Mouse (Mus musculus) left cerebral cortex, postnatal 10 days (tissue): ENCODE measurements around the gene Prrt3. TPM values are rescaled to one million over a fixed set of nuclear protein-coding genes. Genes with fewer than 3 reads are reported as not detected.

Experiments used
- DNase-seq, 2 experiments: peaks; one replicate each; pipeline ENCODE4 v3.0.0; 2021 to 2022; ENCODE audit warnings: low spot score in 2 of 2, mixed read lengths in 1 of 2; ENCODE audit errors: extremely low spot score in 1 of 2
- intact Hi-C: fragments of 180-260 bp; cut with DNase I; formaldehyde crosslinking; loops from one replicate; pipeline ENCODE4 v1.15.1; 2025
- total RNA-seq, 2 experiments: library from RNA; stranded (reverse); gene quantifications; 2 replicates each; pipeline ENCODE4 v1.2.3; 2021

Gene Prrt3
- total RNA-seq: 10 to 100 TPM; 34.1 to 36.0 TPM

DNA sequence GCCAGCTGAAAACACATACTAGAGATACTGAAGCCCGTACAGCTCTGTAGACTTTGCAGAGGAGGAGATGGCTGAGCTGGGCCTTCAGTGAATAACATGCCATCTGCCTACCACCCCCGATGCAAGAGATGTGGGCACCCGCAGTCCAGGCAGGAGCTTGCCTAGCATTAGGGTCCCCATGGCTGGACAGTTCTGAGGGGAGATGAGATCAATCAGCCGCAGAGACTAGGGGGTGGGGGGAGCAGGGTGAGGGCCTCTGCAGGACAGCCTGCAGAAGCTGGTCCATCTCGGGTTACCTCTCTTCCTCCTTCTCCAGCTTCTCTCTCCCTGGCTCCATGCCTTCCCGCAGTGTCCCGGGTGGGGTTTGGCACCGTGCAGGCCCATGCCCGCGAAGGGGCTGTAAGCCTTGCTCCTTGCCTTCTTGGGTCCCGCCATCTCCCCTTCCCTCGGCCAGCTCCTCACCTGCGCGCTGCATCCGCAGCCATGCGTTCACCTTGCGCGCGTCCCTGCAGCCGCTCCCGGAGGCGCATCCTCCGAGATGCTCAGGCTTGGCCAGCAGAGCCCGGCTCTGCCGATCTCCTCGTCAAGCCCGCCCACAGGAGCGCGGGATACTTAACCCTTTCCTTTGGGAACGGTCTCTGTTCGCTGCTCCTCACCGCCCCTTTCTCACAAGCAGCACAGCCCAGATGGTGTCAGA is at the start of gene Prrt3:
Prrt3 (minus strand) TSS at position 544 of the 697 bp plus-strand sequence.
- DNase-seq: peak; percentile 59 to 80
- intact Hi-C loops: loop anchor here (5.0 kb wide), 1 partner anchor 106 kb away; no protein-coding TSS in a partner anchor

DNA sequence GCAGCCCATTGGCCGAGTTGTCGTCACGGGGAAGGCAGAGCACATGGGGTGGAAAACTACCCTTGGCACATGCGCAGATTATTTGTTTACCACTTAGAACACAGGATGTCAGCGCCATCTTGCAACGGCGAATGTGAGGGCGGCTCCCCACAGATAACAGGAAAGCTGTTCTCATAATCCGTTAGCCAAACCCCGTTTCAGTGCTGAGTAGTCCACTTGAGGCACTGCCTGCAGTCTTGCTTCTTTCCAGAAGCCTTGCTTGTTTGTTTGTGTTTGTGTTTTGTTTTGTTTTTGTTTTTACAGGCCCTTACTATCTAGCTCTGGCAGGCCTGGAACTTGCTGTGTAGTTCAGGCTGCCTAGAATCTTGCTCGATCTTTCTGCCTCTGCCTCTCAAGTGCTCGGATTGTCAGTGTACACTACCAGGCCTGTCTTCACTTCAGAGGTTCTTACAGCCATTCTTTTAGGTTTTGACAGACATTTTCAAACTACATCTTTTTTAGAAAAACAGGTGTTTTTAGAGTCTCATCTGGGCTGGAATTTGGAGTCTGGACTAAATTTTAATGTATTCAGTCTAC is 42.3 kb upstream of the Prrt3 start:
- no peak for DNase-seq
- intact Hi-C loops: no loop called here

DNA sequence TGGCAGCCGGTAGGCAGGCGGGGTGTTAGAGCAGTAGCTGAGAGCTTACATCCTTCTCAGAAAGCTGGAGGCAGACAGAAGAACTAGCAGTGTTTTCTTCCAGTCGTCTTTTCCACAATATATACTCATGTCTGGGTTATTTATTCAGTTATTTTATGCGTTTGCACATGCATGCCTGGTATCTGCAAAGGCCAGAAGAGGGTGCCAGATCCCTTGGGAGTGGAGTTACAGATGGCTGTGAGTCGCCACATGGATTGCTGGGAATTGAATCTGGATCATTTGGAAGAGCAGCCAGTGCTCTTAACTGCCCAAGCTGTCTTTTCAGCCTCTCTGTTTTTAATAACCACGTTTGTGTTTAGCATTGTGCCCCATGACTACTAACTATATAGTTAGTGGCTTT is 39.9 kb upstream of the Prrt3 start:
- intact Hi-C loops: no loop called here
- no peak for DNase-seq

DNA sequence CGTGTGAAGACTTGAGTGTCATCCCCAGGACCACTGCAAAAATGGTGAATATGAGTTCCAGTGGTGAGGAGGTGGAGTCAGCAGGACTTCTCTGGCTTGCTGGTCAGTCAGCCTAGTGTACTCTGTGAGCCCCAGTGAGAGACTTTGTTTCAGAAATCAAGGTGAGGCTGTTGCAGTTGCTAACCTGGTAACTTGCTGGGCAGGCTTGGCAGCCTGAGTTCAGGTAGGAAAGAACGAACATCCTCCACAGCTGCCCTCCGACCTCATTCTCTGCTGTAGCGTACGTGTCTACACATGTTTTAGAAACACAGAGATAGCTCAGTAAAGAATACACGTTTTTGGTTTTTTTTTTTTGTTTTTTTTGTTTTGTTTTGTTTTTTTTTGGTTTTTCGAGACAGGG is 33.2 kb upstream of the Prrt3 start:
- DNase-seq: no peak
- intact Hi-C loops: no loop called here

DNA sequence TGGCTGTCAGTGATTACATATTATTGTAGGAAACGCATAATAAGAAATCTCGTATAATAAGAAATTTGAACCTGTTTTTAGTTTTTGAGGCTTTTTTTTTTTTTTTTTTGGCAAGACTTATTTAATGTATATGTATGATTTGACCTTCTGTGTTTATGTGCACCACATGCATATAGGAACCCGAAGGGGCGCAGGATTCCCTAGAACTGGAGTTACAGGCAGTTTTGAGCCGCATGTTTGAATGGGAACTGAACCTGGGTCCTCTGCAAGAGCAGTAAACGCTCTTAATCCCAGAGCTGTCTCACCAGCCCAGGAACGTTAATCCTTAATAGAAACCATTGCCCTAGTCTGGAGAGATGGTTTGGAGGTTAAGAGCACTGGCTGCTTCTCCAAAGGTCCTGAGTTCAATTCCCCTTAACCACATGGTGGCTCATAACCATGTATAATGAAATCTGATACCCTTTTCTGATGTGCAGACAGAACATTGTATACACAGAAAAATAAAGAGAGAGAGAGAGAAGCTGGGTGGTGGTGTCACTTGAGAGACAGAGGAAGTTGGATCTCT is 30.2 kb upstream of the Prrt3 start:
- intact Hi-C loops: no loop called here

DNA sequence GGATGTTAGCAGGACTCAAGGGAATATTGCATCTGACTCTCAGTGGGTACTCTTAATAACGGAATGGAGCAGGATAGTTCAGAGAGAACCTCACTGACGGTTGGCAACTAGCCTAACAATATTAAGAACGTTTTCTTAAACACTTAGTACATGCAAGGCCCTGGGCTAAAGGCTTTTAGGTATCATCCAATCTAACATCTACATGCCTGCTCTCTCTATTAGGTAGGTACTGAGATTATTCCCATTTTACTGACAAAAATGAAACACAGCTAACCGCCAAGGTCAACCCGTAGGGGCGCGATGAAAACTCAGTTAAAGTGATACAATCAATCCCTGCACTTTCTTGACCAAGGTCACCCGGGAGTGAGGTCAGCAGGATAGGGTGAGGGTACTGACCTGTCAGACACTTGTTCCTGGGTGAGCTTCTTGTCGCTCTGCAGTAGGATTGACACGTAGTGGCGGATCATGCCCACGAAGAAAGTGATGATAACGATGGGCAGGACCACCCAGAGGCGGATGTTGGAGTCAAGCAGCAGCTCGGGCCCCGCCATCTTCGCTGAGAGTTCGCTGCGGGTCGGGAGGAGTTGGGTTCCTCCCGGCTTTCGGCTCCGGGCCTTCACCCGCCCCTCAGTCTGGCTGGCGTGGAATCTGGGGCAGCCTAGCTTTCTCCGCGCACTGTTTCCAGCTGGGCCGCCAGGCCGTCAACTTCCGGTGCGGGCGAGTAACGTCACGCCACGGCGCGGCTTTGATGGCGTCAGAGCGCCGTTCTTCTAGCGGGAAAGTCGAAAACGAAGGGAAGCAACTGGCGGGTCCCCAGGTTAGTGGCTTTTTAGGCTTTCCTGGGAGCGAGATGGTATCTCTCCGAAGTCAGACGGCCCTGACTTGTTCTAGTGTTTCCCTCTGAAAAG is 29.5 kb upstream of the Prrt3 start, which contains the start of the genes Emc3 and Fancd2:
Emc3 (minus strand) TSS at position 721 of the 908 bp plus-strand sequence.
Fancd2 (plus strand) TSS at position 751 of the 908 bp plus-strand sequence.
- peak; percentile 91 to 92 for DNase-seq
- intact Hi-C loops: no loop called here

More for the DNA sequence above, 30.2 kb upstream of the Prrt3 start:
- no peak for DNase-seq

GRCm38 (mm10) chr6:113523420-113523819 is 21.7 kb upstream of the Prrt3 start:
- intact Hi-C loops: no loop called here
- DNase-seq: no peak

- intact Hi-C loops: no loop called here
- DNase-seq: no peak
These were observed 20.6 kb upstream of the Prrt3 start for GRCm38 (mm10) chr6:113522310-113522709.

- intact Hi-C loops: loop anchor here (10.0 kb wide), 1 partner anchor 187 kb away; no protein-coding TSS in a partner anchor
- DNase-seq: no peak
These were observed 15.8 kb upstream of the Prrt3 start for GRCm38 (mm10) chr6:113517434-113518080.

DNA sequence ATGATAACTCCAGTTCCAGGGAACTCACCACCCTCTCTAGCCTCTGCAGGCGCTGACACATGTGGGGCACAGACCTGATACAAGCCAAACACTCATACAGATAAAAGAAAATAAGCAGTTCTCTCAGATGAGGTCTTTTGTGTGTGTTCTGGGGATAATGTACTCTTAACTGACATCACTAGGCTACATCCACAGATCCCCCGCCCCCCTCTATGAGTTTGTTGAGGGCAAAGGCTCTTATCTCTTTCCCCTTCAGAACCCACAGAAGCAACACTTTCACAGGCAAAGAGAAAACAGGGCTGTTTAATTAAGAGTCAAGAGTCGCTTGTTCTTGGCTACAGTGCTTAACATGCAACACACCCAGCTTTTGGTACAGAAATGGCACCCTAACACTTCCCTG is 12.9 kb upstream of the Prrt3 start:
- intact Hi-C loops: loop anchor here (10.0 kb wide), 1 partner anchor 190 kb away; no protein-coding TSS in a partner anchor
- no peak for DNase-seq

DNA sequence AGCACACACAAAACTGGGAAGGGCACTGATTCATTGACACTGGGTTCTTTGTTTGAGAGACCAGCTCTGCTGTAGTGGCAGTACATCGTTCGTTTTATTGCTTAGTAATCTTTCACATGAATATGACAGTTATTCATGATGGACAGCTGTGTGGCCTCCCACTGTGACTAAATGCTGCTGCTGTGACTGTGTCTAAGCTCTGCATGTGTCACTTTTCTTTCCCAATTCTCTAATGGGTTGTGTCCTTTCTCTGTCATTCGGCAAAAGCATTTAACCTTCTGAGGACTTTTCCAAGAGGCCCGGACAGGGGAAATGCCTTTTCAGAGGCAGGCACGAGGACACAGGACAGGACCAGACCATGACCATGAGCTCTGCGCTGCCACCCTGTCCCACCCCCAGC is 12.2 kb upstream of the Prrt3 start:
- intact Hi-C loops: loop anchor here (10.0 kb wide), 1 partner anchor 191 kb away; no protein-coding TSS in a partner anchor
- no peak for DNase-seq

- intact Hi-C loops: no loop called here
- DNase-seq: no peak
These were observed 7.2 kb upstream of the Prrt3 start for GRCm38 (mm10) chr6:113508947-113509280.

DNA sequence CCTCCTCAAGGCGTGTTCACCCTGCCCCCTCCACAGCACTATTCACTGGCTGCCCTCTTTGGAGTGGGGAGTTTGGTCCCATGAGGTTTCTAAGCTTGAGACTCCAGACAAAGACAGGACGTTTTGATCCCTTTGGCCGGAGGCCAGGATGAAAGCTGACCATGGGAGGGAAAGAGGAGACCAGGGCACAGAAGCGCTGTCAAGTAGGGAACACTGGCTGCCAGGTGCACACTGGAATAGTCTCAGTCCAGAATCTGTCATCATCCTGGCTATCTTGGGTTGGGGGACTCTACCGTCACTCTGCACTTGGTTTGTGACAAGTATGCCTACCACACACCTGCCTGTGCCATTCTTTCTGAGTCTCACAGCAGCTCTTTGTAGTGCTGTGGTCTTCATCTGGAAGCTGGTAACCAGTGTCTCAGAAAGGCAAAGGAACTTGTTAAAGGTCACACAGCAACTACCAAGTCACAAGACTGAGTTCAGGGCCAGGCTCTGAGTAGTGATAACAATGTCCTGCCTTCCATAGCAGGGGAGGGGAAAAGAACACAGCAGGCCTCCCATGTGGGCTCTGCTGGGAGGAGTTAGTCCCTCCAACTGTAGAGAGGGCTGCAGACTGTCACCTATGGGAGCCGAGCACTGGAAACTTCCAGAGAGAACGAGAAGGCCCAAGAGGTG is 6.7 kb upstream of the Prrt3 start:
- intact Hi-C loops: no loop called here
- peak in 1 of 2 experiments; percentile 62 for DNase-seq

- intact Hi-C loops: no loop called here
- no peak for DNase-seq
These were observed 5.4 kb upstream of the Prrt3 start for GRCm38 (mm10) chr6:113507130-113507529.

- intact Hi-C loops: no loop called here
- no peak for DNase-seq
These were observed 4.0 kb upstream of the Prrt3 start for GRCm38 (mm10) chr6:113505689-113506088.

DNA sequence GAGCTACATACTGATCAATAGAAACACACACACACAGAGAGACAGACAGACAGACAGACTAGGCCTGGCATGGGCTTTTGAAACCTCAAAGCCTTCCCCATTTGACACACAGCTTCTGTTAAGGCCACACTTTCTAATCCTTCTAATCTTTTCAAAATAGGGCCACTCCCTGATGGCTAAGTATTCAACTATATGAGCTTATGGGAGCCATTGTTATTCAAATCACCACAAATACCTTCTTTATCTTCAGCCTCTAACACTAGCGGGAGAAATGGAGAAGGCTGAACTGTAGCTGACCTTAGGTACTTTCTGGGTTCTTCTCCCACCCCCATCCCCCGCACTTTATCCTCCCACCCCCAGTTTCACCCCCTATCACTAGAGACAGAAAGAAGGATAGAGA is 1.1 kb upstream of the Prrt3 start:
- intact Hi-C loops: loop anchor here (5.0 kb wide), 1 partner anchor 104 kb away; no protein-coding TSS in a partner anchor
- DNase-seq: no peak

GRCm38 (mm10) chr6:113499346-113499745 is 2.4 kb downstream of the Prrt3 start:
- DNase-seq: no peak

DNA sequence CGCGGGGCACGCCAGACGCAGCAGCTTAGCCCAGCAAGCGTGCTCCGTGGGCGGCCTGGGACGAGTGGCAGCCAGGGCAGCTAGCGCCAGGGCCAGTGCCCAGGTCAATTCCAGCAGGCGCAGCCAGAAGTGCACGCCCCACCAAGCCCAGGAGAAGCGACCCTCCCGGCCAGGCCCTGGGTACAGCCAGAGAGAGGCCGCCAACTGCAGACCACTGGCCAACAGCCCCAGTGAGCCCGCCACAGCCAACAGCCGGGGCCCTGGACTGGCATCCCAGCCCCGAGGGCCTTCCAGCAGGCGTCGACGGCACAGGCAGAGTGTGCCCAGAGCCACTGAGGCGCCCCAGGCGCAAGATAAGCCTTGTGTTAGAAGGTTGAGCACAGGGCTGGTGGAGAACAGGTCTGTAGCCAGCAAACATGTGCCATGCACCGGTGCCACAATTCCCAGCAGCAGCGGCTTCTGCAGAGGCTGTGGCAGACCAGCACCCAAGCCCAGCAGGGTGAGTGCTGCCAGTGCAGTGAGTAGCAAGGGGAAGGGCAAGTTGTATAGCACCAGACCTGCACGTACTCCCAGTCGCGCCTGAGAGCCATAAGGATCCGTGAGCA is 6.6 kb downstream of the Prrt3 start:
- intact Hi-C loops: no loop called here
- DNase-seq: no peak

More at GRCm38 (mm10) chr6:113499346-113499745, 2.4 kb downstream of the Prrt3 start:
- intact Hi-C loops: no loop called here
